Mouse (Mus musculus) lung, adult 2 months (tissue): ENCODE data around the gene Nkain2.
"Not testable (repeated sequence)": the region's sequence is repeated elsewhere in the genome, so short reads cannot be mapped to it uniquely, and the experiment has no call there.

ENCODE experiments used
- CTCF ChIP-seq: fragments of 200-500 bp; IDR thresholded peaks from 2 replicates; pipeline ENCODE4 v1.5.1; 2011; ENCODE audit warnings: mild to moderate bottlenecking, low read length, control low read depth; ENCODE audit not compliant: insufficient read depth
- POLR2A ChIP-seq: fragments of 200-500 bp; IDR thresholded peaks from 2 replicates; pipeline ENCODE4 v1.6.1; 2011; ENCODE audit warnings: low read depth, mild to moderate bottlenecking, control low read depth, low read length, borderline replicate concordance; ENCODE audit errors: extremely low read depth

DNA sequence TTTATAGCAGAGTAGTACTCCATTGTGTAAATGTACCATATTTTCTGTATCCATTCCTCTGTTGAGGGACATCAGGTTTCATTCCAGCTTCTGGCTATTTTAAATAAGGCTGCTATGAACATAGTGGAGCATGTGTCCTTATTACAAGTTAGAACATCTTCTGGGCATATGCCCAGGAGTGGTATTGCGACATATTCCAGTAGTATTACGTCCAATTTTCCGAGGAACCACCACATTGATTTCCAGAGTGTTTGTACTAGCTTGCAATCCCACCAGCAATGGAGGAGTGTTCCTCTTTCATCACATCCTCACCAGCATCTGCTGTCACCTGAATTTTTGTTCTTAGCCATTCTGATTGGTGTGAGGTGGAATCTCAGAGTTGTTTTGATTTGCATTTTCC, 969.4 kb downstream of the Nkain2 start:
- not testable (repeated sequence) for TF ChIP-seq POLR2A, CTCF
